Mouse (Mus musculus): ENCODE results near the gene Ccl1.

- TF ChIP-seq GATA1 (IDR thresholded peaks at IDR 0.05; ENCODE audit: borderline replicate concordance, low read length) (no peak), FLI1 (IDR thresholded peaks at IDR 0.05; ENCODE audit: low read length) (no peak)
Measured at GRCm38 (mm10) chr11:82235551-82236207, 69.8 kb downstream of the Ccl1 start.
